Mouse (Mus musculus) thymus, postnatal 14 days (tissue): ENCODE results near the gene Hivep1.

ENCODE experiments used
- DNase-seq: peaks from one replicate; pipeline ENCODE4 v3.0.0; 2021

Hivep1 gene

DNA sequence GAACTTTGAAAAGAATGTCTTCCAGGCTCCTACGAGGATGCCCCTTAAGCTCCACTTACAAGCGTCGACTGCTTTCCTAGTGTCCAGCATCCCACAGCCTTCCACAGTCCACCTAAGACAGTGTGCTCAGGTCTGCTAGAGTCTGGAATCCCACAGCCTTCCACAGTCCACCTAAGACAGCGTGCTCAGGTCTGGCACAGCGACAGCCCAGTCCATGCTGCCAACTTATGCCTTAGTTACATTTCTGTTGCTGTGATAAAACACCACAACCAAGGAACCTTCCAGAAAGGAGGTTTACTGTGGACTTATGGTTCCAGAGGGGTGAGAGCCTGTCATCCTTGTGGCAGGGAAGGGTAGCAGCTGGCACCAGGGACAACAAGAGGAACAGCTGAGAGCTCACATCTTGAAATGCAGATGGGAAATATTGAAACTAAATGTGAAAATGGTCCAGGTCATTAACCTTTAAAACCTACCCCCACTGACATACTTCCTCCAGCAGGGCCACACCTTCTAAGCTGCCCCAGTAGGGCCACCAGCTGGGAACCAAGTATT, 25.0 kb downstream of the Hivep1 start:
- no peak for DNase-seq

DNA sequence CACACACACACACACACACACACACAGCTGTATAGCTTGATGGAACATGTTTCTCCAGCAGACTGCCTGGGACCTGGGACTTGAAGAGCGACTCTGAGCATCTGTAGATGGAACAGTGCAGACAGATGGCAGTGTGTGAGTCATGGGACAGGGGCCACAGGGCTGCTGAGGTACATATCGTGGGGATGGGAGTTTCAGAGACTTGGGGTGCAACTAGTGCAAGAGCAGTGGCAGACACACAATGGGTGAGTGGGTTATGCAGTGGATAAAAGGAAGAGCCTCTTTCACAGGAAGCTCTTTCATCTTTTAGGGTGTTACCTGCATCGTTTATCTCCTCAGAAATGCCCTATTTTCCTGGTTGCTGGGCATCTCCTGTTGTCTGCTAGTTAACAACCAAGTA, 25.8 kb downstream of the Hivep1 start:
- peak; percentile 53 for DNase-seq

GRCm38 (mm10) chr13:42080131-42080916, 28.5 kb downstream of the Hivep1 start:
- DNase-seq: no peak

DNA sequence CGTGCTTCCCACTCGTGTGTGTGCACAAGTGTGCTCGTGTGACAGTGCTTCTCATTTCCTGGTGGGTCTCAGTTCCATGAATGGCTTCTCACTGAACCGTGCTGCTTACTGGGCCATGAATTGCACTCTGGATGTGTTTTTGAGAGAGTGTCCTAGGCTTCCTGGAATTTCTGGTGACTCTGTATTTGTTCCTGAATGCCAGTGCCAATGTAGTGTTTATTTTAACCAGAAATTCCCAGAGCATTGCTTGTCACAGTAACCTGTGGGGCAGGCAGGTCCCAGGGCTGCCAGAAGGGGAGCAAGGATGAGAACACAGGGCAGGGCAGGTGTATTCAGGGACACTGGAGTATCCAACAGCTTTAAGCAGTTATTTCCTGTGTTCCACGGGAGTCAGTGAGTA, 36.5 kb downstream of the Hivep1 start:
- no peak for DNase-seq

DNA sequence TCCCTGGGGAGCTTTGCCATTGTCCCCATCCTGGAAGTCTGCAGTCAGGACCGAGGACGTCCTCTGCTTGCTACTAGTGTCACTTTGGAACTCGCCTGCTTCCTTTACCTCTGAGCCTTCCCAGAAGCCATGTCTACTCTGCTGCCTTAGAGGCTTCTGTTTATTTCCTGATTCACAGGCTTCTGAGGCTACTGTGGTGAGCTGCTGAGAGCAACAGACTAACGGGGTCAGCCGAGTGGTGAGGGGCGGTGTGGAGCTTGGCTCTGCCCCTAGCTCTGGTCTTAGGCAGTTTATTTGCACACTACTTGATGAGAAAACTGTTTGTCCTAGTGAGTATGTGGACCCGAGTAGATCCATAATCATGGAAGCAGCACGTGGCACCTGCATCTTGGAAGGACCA, 37.2 kb downstream of the Hivep1 start:
- no peak for DNase-seq

DNA sequence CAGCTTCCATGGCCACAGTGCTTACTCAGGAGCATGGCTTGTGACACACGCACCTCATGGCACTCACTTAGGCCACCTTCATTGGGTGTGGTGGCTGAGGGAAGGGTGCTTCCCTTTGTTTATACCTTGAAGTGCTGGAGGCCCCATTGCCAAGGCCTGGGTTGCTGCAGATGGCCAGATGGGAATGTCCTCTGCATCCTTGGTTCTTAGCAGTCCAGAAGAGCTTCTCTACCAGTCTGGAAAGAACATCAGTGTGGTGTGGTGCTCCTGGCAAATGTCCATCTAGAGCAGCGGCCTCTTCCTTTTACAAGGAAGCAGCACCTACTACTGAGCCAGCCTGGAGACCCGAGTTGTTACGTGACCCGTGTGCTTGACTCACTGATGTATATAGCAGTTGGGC, 38.9 kb downstream of the Hivep1 start:
- no peak for DNase-seq

- no peak for DNase-seq
Measured at GRCm38 (mm10) chr13:42092392-42093139, 40.7 kb downstream of the Hivep1 start.

DNA sequence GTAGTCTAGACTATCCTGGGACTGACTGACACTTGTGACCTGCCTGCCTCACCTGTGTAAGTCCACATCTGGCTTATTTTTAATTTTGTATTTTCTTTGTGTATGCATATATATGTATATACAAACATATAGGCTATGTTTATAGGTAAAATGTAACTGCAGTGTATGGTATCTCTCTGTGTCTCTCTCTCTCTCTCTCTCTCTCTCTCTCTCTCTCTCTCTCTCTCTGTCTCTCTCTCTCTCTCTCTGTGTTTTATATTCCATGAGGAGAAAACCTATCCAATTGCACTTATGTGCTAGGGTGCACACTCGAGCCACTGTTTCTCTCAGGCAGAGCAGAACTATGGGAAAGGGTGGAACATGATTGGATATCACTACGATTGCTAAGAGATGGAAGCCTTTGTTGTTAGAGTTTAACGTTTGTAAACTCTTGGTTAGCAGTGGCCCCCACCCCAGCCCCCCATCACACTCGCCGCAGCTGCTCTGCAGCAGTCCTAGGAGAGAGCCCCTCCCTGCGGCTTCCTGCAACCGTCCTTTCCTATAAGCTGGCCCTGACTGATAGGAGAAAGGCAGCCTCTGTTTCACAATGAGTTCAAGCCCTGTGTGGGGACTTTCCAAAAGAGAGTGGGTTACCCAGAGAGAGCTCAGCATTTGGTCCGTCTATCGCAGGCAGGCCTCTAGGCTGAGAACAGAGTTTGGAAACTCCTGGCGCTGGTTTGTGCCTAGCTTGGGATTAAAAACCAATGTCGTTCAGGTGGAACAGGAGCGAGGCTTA, 41.6 kb downstream of the Hivep1 start:
- peak; percentile 78 for DNase-seq

DNA sequence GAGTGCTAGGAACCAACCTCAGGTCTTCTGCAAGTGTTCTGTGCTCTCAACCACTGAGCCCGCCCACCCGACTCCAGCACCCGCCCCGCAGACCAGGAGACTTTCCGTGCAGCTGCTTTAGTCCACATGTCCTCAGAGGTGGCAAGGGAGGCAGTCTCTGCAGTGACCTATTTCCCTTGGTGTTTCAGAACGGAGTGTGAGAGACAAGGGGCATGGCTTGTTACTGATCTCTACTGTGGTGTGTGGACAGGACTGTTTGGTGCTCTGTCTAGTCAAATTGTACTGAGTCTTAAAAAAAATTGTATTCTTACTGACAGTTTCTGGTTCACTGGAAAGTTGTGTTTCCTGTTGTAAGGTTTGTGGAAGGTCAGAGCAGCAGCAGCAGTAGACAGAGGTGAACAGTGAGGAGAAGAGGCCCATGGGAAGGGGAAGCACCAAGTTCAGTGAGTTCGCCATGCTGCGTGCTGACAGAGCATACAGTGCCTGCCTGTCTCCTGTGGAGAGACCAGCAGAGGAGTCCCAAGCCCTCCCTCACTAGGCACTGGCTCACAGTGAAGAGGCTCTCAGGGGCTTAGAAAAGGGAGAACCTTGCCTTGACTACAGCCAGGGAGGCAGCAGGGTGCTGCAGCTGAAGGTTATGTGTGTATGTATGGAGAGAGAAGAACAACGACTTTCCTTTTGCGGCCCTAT, 44.1 kb downstream of the Hivep1 start:
- DNase-seq: peak; percentile 78

- no peak for DNase-seq
Measured at GRCm38 (mm10) chr13:42097109-42097508, 45.3 kb downstream of the Hivep1 start.

GRCm38 (mm10) chr13:42098522-42098921, 46.7 kb downstream of the Hivep1 start:
- peak; percentile 43 for DNase-seq

- no peak for DNase-seq
Measured at GRCm38 (mm10) chr13:42099523-42099922, 47.7 kb downstream of the Hivep1 start.

DNA sequence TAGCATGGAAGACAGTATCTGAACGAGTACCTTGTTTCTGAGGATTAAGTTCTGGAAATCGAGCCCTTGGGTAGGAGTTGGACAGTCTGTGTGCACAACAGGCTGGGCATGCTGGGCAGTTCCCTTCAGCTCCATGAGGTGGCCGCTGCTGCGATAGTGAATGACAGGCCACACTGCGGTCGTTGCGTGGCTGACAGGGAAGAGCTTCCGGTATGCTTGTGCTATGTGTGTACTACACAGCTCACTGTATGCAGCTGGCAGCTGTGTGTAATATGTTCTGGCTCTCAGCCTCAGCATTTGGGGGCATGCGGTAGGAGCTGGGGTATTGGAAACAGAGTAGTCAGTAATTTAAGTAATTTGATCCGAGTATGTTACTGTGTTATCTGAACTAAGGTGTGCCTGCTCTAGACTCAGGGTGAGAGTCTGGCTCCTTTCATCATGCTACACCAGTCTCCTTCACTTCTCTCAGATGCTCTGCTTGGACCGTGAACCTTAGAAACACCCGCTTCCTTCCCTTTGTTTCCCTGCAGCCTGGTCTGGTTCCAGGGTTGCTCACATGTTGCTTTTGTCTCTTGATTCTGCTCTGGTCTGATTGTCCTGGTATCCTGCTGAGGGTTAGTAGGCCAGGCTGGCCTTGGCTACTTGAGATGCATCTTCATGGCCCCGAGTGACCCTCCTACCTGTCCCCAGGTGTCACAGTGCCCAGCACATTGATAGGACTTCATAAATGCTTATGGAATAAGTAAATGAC, 49.8 kb downstream of the Hivep1 start:
- DNase-seq: peak; percentile 66

- DNase-seq: peak; percentile 62
Measured at GRCm38 (mm10) chr13:42102980-42103379, 51.2 kb downstream of the Hivep1 start.

- DNase-seq: peak; percentile 40
Measured at GRCm38 (mm10) chr13:42103486-42104166, 51.8 kb downstream of the Hivep1 start.

DNA sequence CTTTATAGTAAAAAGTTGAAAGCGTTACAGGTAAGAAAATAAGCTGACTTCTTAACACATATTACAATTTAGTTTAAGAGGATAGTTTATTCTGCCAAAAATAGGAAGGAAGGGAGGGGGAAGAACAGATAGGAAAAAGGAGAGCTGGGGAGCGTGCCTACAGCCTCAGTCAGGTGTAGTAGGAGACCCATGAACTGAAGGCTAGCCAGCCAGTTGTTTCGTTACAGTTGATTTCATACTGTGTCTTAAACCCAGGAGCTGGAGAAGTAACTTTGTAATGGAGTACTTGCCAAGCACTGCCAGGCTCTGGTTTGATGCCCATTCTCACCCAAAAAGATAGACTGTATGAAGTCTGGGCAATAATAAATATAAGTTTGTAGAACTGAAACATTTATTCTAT, 52.5 kb downstream of the Hivep1 start:
- peak; percentile 3 for DNase-seq

DNA sequence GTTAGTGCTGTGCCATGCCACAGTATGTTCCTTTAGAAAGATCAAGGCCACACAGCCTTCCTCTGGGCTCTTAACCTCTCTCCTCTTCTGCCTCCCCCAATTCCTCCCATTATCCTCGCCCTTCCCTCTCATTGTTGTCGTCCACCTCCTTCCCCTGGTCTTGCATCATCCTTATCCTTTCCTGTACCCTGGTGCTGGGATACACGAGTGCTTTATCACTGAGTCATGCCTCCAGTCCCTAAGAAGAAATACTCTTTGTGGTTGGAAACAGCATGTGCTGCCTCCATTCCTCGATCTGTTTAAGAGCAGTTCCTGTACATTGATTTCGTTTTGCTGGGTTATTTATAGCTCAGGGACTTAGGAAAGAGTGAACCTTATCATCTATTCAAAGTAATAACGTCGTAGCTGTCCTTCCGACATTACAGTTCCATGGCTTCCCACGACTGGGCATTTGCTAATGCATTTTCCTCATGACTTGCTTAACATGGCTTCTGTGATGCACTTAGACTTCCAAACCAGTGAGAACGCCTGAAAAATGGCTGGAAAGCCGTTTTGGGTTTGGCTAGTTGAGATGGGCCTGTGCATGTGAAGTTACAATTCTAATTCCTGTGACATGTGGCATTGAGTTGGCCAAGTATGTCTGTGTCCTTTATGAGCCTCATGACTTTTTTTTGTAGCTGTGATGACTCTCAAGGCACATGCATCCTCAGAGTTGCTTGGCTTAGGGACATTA, 56.8 kb downstream of the Hivep1 start:
- no peak for DNase-seq

DNA sequence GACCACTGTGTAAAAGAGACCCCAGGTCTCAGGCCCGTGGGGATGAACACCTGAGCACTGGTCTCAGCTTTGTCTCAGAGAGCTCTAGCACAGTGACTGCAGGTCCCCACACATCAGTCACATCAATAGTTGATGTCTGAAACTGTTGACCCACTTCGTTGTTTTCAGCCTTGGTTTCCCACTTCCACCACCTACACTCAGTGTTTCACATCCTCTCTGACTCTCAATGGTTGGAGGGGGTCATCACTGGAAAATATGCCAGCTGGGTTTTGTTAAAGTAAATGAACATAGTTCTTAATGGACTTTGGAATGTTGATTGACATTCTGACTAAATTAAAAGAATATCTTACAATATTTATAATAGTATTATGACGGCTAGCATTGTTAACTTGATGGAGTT, 58.6 kb downstream of the Hivep1 start:
- DNase-seq: no peak

DNA sequence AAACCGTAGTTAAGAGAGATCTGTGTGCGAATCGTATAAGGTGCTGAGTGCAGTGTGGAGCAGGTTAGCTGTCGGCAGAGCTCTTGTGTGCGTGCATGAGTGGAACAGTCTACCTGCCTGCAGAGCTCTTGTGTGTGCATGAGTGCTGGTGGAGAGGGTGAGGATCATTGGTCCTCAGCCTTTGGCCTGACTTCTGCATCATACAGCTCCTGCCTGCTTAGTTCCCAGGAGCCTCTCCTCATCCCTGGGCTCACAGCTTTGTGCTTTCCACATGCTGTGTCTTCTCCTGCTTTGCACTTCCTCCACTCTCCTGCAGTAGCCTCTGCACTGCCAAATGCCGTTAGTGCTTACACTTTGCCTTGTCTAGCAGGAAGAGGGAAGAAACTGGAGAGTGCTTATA, 60.2 kb downstream of the Hivep1 start:
- DNase-seq: no peak

DNA sequence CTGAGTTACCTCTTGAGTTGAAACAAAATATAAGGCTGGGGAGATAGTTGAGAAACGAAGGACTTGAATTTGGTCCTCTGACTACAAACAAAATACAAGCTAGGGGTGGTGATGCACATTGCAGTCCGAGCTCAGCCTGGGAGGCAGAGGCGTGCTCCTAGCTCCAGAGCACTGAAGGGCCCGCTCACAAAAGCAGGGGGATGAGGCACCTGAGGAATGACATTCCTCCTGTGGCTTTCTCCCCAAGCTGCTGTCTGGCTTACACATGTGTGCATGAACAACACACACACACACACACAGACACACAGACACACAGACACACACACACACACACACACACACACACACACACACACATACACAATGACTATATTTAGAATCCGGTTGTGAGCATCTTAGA, 60.9 kb downstream of the Hivep1 start:
- DNase-seq: peak; percentile 0

- DNase-seq: no peak
Measured at GRCm38 (mm10) chr13:42113601-42114000, 61.8 kb downstream of the Hivep1 start.
